Mouse (Mus musculus) ES-Bruce4 (cell line): Measurements from ENCODE around the gene Loxl3.

Source experiments
- CTCF ChIP-seq: IDR thresholded peaks from one replicate; pipeline ENCODE4 v1.8.1; 2011; ENCODE audit warnings: low read depth, low read length
- EP300 ChIP-seq: IDR thresholded peaks from 2 replicates; pipeline ENCODE4 v1.6.1; 2011; ENCODE audit warnings: low read depth, low read length; ENCODE audit not compliant: insufficient read depth

DNA sequence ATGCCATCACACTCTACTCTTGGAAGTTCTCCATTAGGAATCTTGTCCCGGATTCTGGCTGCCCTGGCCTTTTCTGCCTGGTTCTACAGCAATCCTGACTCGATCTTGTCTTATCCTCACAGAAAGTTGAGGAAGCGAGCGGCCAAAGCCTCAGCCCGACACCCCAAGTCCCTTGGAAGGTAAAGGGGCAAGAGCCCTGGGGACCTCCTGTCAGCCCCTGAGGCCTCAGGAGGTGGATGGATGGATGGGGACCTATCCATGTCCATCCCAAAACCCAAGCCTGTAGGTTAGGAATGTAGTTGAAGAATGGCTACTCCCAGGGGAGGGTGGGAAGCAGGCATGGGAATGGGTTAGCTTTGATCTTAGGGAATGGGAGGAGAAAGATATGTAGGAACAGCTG, 10.0 kb downstream of the Loxl3 start:
- no peak for TF ChIP-seq EP300
- no peak for TF ChIP-seq CTCF
